Mouse (Mus musculus): ENCODE data around the gene Olfr924. TPM values are rescaled to one million over a fixed set of nuclear protein-coding genes. Genes with fewer than 3 reads are reported as not detected.
"Not testable (repeated sequence)": the region's sequence is repeated elsewhere in the genome, so short reads cannot be mapped to it uniquely, and the experiment has no call there.

Gene Olfr924
- not detected for total RNA-seq (2021)
- long read RNA-seq, experiment 1 = 0 reads
- long read RNA-seq, experiment 2 = 0 reads

- DNase-seq = no peak
These were observed at the start of gene Olfr924 for GRCm38 (mm10) chr9:38844149-38844548. Olfr924 (plus strand) TSS chr9:38844449.

GRCm38 (mm10) chr9:38805696-38806095, 38.6 kb upstream of the Olfr924 start:
- no peak for DNase-seq

- no peak for DNase-seq
These were observed 29.9 kb upstream of the Olfr924 start, which contains the start of gene Olfr922 for GRCm38 (mm10) chr9:38814314-38814713. Olfr922 (plus strand) TSS chr9:38814614.

- DNase-seq = no peak
These were observed 28.7 kb upstream of the Olfr924 start for GRCm38 (mm10) chr9:38815458-38815986.

- no peak for DNase-seq
These were observed 18.0 kb upstream of the Olfr924 start, which contains the start of gene Olfr923 for GRCm38 (mm10) chr9:38826245-38826644. Olfr923 (plus strand) TSS chr9:38826545.

GRCm38 (mm10) chr9:38833027-38833426, 11.2 kb upstream of the Olfr924 start:
- no peak for DNase-seq

- no peak for DNase-seq
These were observed 10.5 kb downstream of the Olfr924 start, which contains the start of gene Olfr26 for GRCm38 (mm10) chr9:38854760-38855159. Olfr26 (plus strand) TSS chr9:38855060.

- DNase-seq = not testable (repeated sequence)
These were observed 30.6 kb downstream of the Olfr924 start for GRCm38 (mm10) chr9:38874880-38875279.

- DNase-seq = no peak
These were observed 32.6 kb downstream of the Olfr924 start, which contains the start of gene Olfr926 for GRCm38 (mm10) chr9:38876826-38877225. Olfr926 (plus strand) TSS chr9:38877126.

Other genes starting within 250 kb of the Olfr924 start
- not detected for gene Olfr914, start 239.3 kb upstream of the Olfr924 start, total RNA-seq (2021)
- gene Olfr916, start 184.6 kb upstream of the Olfr924 start, total RNA-seq (2021) = not detected
- not detected for gene Olfr917, start 178.6 kb upstream of the Olfr924 start, total RNA-seq (2021)
- not detected for gene Olfr918, start 169.8 kb upstream of the Olfr924 start, total RNA-seq (2021)
- not detected for gene Olfr919, start 140.8 kb upstream of the Olfr924 start, total RNA-seq (2021)
- 10 to 100 TPM; 21.9 to 27.3 TPM for gene Vwa5a, start 126.2 kb upstream of the Olfr924 start, total RNA-seq (2021)
- gene Olfr920, start 92.2 kb upstream of the Olfr924 start, total RNA-seq (2021) = under 1 TPM; 0.05 TPM
- gene Olfr921, start 71.4 kb upstream of the Olfr924 start, total RNA-seq (2021) = not detected
- gene Olfr922, start 29.8 kb upstream of the Olfr924 start, total RNA-seq (2021) = not detected
- gene Olfr923, start 17.9 kb upstream of the Olfr924 start, total RNA-seq (2021) = not detected
- not detected for gene Olfr26, start 10.6 kb downstream of the Olfr924 start, total RNA-seq (2021)
- not detected for gene Olfr926, start 32.7 kb downstream of the Olfr924 start, total RNA-seq (2021)
- not detected for gene Olfr930, start 85.4 kb downstream of the Olfr924 start, total RNA-seq (2021)
- gene Olfr933, start 127.9 kb downstream of the Olfr924 start, total RNA-seq (2021) = not detected
- not detected for gene Olfr934, start 143.9 kb downstream of the Olfr924 start, total RNA-seq (2021)
- not detected for gene Olfr935, start 155.2 kb downstream of the Olfr924 start, total RNA-seq (2021)
- not detected for gene Olfr146, start 178.9 kb downstream of the Olfr924 start, total RNA-seq (2021)
- gene Olfr937, start 220.5 kb downstream of the Olfr924 start, total RNA-seq (2021) = not detected
- not detected for gene Olfr938, start 234.4 kb downstream of the Olfr924 start, total RNA-seq (2021)

Data from heart, adult 18-20 months (tissue).